Mouse (Mus musculus): ENCODE measurements around the gene Apoc3.

Apoc3 gene

DNA sequence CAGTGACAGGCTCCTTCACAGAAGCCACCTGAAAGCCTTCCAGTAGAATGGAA, at the start of gene Apoc3:
Gene Apoc3 (minus strand): TSS at position 41 of the 53 bp plus-strand sequence.
- DNase-seq (ENCODE audit: low read depth, low spot score), result no peak

DNA sequence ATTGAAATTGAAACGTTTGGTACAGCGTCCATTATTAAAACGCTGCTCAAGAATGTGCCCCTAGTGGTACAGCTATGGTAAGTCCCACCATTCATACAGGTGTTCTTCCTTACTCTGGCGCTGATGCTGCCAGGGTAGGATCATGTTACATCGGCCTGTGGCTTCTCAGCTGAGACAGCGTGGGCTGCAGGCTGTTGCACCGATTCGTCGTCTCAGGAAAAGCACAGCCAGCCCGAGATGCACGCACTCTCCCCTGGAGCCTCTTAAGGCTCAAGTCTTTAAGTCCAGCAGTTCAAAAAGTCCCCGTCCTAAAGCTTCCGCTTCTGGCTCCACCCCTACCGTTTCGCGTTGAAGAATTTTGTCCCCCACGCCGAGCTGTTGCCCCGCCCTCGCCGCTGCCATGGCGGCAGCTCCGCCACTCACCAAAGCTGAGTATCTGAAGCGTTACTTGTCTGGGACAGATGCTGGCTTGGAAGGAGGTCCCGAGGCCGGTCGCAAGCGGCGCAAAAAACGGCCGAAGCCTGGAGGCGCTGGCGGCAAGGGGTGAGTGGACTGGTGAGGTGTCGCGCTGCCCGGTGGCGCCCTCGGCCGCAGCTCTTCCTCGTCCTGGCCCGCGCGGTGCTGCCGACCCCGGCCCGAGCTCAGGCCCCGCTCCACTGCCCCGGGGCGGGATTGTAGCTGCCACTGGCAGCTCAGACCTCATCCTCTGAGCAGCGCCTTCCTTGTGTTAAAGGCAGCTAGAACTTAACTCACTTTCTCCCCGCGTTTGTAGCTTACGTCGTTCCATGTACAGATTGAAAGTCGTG, 47.4 kb upstream of the Apoc3 start, which contains the start of gene Bud13:
Gene Bud13 (plus strand): TSS at position 378 of the 806 bp plus-strand sequence.
- peak; percentile 89 for DNase-seq (ENCODE audit: low read depth, low spot score)

DNA sequence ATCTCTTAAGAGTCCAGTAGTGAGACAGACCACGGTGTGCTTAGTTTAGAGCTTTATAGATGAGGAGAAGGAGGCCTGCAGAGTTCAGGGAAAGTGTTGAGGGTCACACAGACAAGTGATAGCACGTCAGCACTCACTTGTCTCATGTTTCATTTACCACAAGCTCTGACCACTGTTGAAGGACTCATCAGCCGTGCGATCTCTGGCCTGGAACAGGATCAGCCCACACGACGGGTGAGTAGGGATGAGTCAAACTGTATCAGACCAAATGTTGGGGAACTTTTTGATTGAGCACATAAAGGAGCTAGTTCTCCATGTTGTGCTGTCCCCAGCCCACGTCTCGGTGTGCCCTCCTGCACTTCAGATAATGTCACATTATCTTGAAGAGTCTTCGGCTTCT, 39.1 kb upstream of the Apoc3 start:
- DNase-seq (ENCODE audit: low read depth, low spot score), result no peak

DNA sequence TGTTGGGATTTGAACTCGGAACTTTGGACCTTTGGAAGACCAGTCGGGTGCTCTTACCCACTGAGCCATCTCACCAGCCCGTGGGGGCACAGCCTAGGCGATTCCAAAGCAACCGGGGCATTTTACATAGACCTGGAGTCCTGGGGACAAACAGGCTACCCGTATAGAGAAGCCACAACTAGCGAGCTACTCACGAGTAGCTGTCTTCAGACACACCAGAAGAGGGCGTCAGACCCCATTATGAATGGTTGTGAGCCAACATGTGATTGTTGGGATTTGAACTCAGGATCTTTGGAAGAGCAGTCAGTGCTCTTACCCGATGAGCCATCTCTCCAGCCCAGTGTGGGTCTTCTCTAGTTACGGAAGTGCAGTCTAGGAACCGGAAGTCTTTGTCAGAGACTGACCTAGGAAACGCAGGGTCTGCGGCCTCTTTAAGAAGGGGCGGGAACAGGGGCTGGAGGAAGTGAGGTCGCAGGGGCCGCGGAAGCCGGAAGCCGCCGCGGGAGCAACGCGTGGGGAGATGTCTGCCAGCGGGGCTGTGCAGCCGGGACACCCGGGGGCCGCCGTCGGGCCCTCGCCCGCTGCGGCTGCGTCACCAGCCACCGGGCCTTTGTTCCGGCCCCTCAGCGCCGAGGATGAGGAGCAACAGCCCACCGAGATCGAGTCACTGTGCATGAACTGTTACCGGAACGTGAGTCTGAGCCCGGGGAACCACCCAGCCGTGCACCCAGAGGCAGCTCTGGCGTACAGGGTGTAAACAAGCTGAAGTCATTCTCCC, 37.4 kb upstream of the Apoc3 start, which contains the start of gene Zpr1:
Gene Zpr1 (plus strand): TSS at position 388 of the 778 bp plus-strand sequence.
- peak; percentile 94 for DNase-seq (ENCODE audit: low read depth, low spot score)

DNA sequence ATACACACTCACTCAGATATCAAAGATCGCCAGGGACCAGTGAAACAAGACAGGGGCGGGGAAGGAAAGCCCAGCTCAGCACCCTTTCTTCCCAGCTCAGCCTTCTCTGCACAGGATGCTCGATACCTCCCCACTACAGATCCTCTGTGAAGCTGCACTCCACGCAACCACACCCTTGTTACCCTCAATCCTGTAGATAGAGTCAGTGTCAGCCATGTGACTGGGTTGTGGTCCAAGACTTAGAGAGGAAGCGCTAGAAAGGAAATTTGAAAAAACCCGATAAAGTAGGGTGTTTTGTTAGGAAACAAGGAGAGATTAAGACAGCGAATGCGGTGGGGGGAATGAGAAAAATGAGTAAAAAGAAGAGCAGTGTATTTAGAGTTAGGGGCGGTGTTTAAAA, 36.6 kb upstream of the Apoc3 start:
- no peak for DNase-seq (ENCODE audit: low read depth, low spot score)

DNA sequence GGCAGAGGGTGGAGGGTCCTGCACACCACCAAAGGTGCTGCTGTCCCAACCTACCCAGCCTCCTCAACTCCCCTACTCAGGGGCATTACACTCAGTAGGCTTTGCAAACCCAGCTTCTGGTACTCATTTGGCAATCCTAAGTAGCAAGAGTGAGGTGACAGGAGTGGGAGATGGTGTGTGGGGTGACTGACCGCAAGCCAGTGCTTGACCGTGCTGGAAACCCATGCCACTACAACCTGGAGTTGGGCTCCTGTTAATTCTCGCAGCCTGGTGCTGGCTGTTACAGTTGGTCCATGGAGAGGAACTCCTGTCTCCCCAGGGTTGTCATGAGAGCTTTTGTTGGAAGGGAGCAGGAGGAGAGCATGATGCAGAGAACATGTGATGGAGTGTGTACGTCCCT, 35.3 kb upstream of the Apoc3 start:
- DNase-seq (ENCODE audit: low read depth, low spot score), result no peak

DNA sequence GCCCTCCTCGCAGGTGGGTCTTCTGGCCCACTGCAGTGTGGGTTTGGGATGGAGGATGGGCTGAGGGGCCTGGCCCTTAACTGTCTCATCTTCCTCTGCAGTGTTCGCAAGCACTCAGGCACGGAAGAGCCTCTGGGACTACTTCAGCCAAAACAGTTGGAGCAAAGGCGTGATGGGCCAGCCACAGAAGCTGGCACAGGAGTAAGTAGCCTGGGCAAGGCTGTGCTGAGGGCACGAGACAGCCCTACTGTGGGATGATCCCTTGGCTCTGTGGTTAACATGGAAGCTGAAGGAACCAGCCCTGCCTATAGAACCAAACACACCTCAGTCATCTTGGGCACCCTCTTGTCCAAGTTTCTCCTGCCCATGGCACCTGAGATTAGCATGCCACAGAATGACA, 33.7 kb upstream of the Apoc3 start:
- DNase-seq (ENCODE audit: low read depth, low spot score), result no peak

DNA sequence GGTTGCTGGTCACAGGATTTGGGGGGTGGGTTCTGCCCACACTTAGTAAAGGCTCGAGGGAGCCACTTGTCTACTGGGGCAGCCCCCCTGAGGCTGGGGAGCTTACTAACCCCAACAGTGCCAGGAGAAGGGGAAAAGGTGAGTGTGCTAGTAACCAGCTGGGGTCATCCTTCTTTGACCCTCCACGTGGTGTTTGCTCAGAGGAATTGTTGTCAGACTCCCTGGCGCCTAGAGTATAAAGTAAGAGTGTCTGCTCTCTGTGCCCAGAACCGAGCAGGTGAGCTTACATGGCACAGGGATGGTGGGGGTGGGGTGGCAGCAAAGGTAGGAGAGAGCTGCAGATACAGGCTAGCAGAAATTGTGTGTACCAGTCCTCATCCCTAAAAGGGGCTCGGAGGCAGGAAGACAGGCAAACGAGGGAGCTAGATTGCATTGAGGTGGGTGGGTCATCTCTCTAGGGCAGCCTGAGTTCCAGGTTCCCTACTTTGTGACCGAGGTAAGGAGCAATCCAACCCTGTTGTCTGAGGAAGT, 33.0 kb upstream of the Apoc3 start, which contains the start of gene Apoa5:
Gene Apoa5 (plus strand): TSS at position 291 of the 531 bp plus-strand sequence.
- no peak for DNase-seq (ENCODE audit: low read depth, low spot score)

DNA sequence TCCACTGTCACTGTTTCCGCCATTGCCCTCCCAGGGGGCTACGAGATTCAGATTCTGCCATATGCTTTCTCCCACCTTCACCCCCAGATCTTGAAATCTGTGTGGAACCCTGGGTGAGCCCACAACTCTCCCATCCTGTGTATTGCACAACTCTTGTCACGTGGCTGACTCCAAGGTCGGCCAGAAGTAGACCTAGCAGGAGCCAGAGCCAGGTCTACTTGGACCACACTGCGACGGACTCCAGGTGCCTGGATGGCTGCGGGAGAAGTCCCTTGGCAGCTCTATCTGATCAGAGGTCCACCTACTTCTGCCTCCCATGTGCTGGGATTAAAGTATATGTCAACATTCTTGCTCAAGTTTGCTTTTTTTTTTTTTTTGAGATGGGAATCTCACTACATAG, 25.7 kb upstream of the Apoc3 start:
- DNase-seq (ENCODE audit: low read depth, low spot score), result no peak

DNA sequence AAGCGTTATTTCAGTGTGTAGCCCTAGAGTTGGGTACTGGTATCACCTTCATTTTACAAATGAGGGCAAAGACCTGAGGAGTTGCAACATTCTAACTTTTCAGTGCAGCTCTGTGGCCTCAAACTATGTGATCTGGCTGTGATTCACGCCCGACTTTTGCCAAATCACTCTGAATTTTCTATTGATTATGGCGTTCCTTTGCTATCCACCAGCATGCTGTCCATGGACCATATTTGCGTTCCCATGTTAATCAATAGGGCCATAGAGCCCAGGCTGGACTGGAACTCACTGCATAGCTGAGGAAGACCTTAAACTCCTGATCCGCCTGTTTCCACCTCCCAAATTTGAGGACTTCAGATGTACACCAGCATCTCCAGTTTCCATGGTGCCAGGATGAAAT, 23.7 kb upstream of the Apoc3 start:
- DNase-seq (ENCODE audit: low read depth, low spot score), result no peak

DNA sequence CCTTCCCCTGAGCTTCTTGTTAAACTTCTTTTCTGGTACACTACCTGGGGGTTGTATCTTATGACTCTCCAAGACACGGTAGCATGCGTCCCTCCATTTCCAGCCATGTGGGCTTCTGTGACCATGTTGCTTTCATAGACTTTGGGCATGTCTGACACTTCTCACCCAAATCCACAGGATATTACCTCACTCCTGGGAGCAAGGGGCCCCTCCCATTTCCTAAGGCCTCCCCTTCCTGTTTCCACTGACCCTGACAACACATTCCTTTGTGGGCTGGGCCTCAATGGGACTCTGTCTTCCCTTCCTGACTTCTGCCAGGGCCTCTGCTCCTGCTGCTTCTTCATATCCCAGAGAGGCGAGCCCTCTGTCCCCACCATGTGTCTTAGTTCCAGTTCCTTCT, 22.1 kb upstream of the Apoc3 start:
- no peak for DNase-seq (ENCODE audit: low read depth, low spot score)

DNA sequence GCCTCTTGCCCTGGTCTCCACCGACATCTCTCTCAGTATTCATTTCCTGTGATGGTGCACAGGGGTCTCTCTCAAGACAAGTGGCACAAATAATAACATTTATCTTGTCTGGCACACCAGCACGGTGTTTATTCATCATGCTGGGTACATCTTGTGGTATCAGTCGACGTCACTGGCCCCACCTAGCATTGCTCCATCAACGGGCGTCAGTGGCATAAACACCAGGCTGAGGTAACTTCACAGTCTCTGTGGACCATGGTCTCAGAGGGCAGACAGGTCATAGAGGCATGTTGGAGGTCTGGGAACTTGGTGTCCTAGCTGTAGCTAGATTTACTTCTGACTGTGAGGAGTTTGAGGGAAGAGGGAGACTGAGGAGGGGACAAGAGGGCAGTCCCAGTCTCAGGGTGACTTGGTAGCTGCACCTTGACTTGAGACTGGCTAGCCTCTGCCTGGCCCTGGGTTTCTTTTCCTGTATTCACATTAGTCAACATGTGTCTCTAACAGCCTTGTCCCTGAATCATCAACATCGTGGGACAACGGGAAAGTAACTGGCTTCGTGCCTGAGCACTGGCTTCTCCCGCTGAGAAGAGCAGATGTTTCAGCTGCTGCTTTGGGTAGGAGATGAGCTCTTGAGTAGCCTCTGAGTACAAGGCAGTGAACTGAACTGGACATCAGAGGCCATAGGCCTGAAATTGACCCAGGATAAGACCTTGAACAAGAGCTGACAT, 21.4 kb upstream of the Apoc3 start:
- DNase-seq (ENCODE audit: low read depth, low spot score), result no peak

DNA sequence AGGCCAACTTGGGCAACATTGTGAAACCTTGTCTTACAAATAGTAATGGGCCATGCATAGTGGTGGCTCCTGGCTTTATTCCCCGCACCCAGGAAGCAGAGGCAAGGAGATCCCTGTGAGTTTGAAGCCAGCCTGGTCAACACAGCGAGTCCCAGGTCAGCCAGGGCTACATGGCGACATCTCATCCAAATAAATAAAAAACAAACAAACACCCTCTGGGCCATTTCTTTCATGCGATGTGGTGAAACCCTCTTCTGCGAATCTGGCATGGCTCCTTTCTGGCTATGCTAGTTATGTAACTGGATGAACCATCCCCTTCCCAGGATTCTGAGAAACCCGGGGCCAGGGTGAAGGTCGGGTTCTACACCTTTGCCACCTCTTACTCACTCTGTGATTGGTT, 20.7 kb upstream of the Apoc3 start:
- no peak for DNase-seq (ENCODE audit: low read depth, low spot score)

DNA sequence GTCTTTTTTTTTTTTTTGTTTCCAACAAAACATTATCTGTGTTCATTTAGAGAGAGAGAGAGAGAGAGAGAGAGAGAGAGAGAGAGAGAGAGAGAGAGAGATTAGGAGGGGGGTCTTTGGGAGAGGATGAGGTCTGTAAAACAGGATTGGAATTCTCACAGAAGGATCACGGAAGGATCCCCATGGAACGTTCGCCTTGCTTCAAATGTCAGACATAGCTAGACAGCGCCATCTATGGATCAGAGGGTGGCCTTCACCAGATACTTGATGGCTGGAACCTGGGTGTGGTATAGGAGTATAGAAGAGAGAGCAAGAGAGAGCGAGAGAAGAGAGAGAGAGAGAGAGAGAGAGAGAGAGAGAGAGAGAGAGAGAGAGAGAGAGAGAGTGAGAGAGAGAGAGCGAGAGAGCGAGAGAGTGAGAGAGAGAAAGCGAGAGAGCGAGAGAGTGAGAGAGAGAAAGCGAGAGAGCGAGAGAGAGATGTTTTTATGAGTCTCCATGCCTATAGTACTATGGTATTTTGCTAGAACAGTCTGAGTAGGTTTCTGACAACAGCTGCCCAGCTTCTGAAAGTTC, 11.4 kb upstream of the Apoc3 start:
- DNase-seq (ENCODE audit: low read depth, low spot score), result peak; percentile 86

DNA sequence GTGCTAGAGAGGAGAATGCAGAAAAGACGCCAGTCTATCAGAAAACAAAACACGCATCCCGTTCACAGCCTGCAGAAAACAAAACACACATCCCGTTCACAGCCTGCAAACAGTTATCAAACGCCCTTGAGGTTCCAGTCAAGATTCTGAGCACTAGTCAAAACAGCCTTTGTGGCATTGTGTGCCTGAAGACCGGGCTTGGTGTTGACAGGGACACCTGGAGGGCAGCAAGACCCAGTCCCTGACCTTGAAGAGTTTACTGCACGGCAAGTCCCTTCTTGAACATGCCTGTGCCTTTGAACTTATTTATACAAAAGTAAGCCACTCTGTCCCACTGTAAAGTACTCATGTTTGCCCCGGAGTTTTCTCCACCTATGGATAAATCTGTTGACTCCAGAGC, 8.1 kb upstream of the Apoc3 start:
- DNase-seq (ENCODE audit: low read depth, low spot score), result no peak

DNA sequence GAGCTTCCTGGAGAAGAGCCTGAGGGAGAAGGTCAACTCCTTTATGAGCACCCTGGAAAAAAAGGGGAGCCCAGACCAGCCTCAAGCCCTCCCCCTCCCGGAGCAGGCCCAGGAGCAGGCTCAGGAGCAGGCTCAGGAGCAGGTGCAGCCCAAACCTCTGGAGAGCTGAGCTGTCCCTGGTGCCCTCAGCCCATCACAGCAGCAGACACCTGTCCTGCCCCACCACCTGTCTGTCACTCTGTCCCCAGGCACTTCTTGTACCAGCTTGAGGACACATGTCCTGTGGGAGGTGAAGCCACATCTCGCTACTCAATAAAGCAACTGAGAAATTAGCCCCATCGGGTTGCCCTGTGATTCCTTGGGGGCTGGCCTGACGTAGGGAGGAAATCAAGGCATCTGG, 7.7 kb upstream of the Apoc3 start:
- DNase-seq (ENCODE audit: low read depth, low spot score), result no peak

DNA sequence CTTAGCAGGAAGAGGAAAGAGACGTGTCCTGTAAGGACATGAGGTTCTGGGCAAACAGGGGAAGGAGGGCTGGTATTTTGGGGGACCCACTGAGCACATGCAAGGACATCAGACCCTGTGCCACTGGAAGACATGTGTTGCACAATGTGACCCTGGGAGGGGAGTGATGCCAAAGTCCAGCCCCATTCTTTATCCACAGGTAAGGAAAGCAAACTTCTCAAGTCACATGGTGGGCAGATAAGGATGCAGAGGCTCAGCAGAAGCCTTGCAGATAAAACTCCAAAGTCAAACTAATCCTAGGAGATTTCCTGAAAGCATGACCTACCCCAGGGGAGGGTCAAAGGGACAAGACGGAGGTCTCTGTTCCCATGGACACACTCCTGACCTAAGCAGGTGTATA, 6.4 kb upstream of the Apoc3 start:
- no peak for DNase-seq (ENCODE audit: low read depth, low spot score)

DNA sequence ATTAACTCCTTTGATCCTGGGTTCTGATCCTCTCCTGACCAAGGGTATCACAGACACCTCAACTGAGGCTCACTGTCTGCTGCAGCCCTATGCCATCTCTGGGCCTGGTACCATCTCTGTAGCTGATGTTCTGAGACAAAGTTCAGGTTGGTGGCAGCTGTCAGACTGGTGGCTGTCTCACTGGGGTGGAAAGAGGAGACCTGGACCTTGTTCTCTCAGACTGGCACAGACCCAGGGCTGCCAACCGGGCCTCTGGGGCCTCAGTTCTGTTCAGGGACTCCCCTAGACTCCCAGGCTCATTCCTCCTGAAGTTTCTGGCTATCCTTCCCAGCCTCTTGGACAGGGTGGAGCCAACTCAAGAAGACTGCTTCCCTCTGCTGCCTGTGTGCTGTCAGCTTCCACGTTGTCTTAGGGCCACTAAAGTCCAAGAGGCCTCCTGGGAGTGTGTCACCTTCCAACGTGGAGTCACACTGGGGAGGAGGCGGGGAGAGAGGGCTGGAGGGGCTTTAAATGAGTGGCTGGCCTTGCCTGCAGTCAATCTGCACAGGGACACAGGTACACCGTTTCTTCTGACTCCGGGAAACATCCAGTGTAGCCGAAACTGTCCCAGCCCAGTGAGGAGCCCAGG, 5.2 kb upstream of the Apoc3 start, which contains the start of gene Apoa4:
Gene Apoa4 (plus strand): TSS at position 171 of the 628 bp plus-strand sequence.
- no peak for DNase-seq (ENCODE audit: low read depth, low spot score)

DNA sequence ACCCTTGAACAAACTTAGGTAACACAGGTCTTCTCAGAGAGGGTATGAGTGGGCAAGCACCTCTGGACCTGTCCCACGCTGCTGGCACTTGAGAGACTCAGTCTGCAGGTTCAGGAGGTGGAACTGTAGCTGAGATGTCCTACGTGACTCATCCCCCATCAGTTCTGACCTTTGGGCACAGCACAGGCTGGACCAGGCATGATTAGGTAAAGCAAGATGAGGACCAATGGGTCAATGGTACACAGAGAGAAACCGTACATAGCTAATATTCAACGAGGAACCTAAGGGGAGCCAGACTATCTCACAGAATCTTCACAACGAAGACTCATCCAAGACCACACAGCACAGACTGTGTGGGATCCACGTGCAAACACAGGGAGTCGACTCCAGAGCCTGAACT, 3.4 kb upstream of the Apoc3 start:
- no peak for DNase-seq (ENCODE audit: low read depth, low spot score)

DNA sequence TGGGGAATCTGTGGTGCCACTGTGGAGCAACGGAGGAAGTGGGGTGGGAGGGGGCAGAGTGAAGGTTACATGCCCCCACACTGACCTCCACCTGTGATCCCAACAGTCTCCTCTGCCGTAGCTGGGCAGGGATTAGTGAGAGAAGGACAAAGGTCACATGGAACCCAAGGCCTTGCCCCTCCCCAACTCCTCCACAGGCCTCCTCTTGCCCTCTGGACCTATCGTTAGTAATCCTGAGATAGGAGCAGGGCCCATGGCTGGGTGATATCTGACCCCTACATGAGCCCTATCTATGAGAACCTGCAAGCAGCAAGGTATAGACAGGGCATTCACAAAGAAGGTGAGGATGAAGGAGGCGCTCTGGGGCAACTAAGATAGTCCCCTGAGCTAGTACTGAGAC, 213 bp upstream of the Apoc3 start:
- DNase-seq (ENCODE audit: low read depth, low spot score), result no peak

DNA sequence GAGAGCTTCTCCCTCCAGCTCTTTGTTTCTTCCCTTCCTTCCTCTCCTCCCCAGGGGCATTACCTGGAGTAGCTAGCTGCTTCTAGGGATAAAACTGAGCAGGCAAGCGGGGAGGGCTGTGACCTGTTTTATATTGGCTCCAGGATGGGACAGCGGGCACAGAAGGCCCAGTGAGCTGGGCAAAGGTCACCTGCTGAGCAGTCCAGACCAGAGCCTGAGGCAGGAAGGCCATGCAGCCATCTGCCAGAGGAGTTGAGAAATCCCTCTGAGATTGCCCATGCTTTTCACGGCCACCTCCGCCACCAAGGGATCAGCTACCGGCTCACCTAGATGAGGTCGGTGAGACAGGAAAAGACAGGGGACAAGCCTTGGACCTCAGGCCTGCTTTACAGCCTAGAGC, 240 bp downstream of the Apoc3 start:
- no peak for DNase-seq (ENCODE audit: low read depth, low spot score)

Measured in mesoderm, embryonic 11.5 days (tissue).